Mouse (Mus musculus) cerebellum, adult 11-12 months (tissue): ENCODE results near the gene Gm21093.
"Not testable (repeated sequence)": the region's sequence is repeated elsewhere in the genome, so short reads cannot be mapped to it uniquely, and the experiment has no call there.

ENCODE experiments used
- DNase-seq: peaks from one replicate; pipeline ENCODE4 v3.0.0; 2022

Gene Gm21093

DNA sequence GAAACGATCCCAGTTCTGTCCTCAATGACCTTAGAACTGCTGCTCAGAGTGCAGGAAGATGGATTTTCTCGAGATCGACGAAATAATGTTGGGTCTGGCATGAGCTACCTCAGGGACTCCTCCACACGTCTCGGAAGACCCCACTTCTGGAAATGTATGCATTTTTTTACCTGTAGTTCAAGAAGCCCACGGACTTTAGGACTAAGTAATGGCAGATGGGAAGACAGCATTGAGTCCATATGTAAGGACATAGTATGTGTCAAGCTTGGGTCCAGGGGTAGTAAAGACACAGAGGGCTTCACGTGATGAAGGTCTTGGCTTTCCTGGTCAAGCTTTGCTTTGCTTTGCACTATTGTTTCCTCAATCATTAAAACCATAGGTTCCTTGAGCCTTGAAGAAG is at the start of gene Gm21093:
TSS of gene Gm21093 (minus strand) at position 101 of the 400 bp plus-strand sequence.
- DNase-seq, result not testable (repeated sequence)
